In the genomic region with DNA sequence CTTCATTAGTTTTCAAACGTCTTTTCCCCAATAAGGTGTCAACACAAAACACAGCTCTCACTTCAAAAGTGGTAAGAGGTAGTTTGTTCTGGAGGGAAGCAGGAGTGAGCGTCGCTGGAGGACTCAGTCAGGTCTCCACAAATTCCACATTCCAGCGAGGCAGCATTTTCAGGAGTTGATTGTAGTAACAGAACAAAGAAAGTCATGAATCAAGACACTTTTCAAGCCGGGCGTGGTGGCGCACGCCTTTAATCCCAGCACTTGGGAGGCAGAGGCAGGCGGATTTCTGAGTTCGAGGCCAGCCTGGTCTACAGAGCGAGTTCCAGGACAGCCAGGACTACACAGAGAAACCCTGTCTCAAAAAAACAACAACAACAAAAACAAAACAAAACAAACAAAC, we compare ENCODE assay signal across 8 mouse cellular contexts. TPM values are rescaled to one million over a fixed set of nuclear protein-coding genes. Genes with fewer than 3 reads are reported as not detected.
"Had no signal": no experiment of that assay in that cellular context is flagged by ENCODE, and none has a peak within 500 bp of the region (broad histone marks: within the 10 kb centered on the region; RNA-seq: fewer than 3 reads in every experiment).

No protein-coding gene starts in this region.

RNA-seq across cellular contexts. Expression of gene Vwa3b, which starts 19.9 kb away (rescaled TPM):
- polyA plus RNA-seq: liver, embryonic 11.5 days; liver, embryonic 12.5 days; liver, embryonic 13.5 days; liver, embryonic 14.5 days; liver, embryonic 15.5 days; lung, embryonic 14.5 days; macrophage; myocyte had no signal
